Mouse (Mus musculus) adrenal gland, postnatal 36 days (tissue): ENCODE data around the gene Rsg1. TPM values are rescaled to one million over a fixed set of nuclear protein-coding genes. Genes with fewer than 3 reads are reported as not detected.
A peak's percentile ranks its signal among the peaks of the same experiment; 100 is the strongest.

ENCODE experiments used
- DNase-seq, 2 experiments: peaks; one replicate each; pipeline ENCODE4 v3.0.0; 2021; ENCODE audit warnings: mixed read lengths in 1 of 2
- total RNA-seq, 2 experiments: library from RNA; stranded (reverse); gene quantifications; 2 replicates each; pipeline ENCODE4 v1.2.3; 2021

Gene Rsg1
- total RNA-seq, 2 experiments from 2014 or later, result 0.96 to 1.2 TPM

DNA sequence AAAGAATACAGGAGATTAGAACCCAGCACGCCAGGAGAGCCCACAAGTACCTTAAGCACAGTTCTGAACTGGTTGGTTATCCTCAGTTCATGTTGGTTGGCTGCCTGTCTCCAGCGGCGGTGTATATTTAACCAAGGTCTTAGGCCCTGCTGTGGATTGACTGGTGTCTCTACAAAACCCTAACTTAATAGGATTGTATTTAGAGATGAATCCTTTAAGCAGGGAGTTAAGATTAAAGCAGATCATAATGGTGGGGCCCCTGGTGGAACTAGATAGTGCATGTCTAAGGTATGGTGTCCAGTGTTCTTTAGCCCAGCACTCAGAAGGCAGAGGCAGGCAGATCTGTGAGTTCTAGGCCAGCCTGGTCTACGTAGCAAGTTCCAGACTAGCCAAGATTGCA is 2.1 kb upstream of the Rsg1 start:
- DNase-seq, result no peak

DNA sequence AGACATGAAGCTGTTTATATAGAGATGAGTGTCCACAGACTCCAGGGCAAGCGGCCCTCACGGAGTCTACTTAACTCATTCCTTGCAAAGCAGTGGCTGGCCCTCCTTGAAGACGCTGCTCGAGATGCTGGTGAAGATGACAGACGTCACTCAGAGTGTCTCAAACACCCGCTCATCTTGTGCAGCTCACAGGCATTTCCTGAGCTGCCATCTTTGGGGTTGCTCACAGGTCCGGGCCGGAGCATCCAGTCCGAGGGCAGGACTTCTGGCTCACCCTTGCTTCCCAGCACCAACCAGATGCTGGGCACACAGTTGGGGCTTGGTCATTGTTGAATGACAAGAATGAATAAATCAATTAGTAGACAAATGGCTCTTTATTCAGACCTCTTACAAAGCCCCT is 864 bp upstream of the Rsg1 start:
- DNase-seq, result no peak

DNA sequence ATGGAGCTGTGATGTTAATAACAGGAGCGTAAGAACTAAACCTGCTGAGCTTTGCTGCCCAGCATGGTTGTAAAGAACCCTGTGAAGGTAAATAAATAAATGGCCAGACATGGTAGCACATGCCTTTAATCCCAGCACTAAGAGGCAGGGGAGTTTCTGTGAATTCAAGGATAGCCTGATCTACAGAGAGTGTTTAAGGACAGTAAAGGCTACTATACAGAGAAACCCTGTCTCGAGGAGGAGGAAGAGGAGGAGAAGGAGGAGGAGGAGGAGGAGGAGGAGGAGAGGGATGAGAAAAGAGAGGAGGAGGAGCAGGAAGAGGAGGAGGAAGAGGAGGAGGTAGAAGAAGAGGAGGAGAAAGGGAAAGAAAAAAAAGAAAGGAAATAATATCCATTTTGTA is 414 bp upstream of the Rsg1 start:
- DNase-seq, result no peak

DNA sequence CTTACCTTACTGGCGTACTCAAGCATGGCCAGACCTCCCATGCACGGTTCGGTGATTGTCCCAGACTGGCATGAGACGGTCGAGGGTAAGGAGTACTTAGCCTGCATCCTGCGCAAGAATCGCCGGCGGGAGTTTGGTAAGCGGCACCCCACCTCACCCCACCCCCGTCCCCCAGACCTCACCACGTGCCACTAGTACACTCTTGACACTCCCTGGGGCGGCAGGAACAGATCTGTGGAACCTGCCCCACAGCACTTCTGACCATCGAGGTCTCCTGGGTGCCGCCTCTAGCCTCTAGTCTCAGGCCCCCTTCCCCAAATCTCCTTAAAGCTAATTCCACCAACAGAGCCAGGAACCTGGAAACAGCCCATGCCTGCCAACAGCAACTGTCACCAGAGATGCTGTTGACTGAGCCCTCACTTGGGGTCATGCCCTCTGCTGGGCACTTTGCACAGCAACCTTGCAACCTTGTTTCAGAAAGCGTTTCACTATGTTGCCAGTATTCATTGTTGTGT is 638 bp downstream of the Rsg1 start:
- DNase-seq, result peak; percentile 12 to 52

DNA sequence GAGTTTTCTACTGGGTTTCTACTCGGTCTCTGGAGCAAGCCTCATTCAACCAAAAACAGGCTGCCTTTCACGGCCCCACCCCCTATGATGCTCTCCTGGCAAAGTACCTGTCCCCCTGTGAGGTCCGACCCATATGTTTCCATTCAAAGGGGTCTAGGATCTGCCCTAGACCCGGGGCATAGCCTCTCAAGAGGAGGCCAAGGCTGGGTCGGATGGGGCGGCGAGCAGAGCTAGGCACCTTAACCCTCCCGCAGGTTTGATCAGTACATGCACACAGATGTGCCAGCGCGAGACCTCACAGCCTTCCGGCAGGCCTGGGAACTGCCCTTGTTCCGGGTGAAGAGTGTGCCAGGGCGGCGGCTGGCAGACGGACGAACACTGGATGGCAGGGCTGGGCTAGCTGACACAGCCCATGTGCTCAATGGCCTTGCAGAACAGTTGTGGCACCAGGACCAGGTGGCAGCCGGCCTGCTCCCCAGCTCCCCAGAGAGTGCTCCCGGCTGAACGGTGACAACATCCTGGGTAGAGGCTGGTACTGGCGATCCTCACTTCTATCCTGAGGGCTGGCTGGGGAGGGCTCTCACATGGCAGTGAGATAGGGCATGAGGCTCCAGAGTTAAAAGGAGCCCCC is 5.9 kb downstream of the Rsg1 start:
- DNase-seq, result peak; percentile 15 to 42

DNA sequence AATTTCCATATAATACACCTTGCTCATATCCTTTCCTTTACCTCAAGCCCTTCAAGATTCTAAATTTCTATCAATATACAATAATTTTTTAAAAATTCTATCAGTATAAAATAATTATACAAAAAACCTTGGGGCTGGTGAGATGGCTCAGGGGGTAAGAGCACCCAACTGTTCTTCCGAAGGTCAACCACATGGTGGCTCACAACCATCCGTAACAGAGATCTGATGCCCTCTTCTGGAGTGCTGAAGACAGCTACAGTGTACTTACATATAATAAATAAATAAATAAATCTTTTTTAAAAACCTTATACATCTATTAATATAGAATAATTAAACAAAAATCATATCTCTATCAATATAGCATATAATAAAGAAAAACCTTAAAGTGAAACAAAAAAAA is 8.1 kb downstream of the Rsg1 start:
- DNase-seq, result no peak

DNA sequence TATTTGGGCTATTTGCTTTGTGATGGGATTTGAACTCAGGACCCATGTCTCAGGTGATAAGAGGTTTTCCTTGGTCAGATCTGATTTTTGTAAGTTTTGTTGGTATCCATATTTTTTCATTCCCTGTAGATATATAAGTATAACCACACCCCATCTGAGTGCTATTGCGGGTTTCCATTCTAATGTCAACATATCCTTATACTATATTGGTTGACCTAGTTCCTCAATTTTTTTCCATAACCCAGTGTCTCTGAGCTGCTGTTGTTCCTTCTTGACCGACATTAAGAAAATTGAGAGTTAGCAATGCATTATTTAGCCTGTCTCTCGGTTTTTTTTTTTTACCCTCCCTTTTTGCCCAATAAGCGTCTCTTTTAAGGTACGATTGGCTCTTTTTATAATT is 9.0 kb downstream of the Rsg1 start:
- DNase-seq, result no peak

DNA sequence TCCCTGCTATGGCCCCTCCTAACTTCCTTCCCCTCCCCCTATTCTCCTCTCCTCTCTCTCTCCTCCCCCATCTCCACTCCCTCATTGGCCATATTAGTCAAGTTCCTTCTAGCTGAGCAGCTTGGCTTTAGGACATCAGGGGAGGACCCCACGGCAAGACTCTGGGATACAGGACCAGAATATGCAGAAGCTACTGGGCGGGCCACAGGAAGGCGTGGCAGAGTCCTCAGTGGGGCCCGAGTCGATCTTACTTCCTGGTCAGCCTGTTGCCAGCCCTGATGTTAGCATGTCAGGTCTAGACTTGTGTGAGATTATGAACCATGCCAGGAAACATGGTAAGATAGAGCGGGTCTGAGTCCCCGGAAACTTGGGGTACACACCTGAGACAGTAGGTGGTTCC is 14.9 kb downstream of the Rsg1 start:
- DNase-seq, result no peak

DNA sequence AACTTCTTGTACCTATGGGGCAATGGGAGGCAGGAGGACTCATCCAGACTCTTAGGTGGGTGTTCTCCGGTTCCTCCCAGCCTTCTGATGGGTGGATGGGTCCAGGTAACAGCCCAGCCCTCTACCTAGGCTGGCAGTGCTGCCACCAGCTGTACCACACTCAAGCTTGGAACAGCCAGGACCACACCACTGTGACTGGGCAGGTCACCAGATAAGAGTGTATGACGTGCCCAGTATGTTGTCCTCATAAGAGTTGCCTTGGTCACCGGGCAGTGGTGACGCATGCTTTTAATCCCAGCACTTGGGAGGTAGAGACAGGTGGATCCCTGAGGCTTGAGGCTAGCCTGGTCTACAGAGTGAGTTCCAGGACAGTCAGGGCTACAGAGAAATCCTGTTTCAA is 19.4 kb downstream of the Rsg1 start:
- DNase-seq, result no peak

DNA sequence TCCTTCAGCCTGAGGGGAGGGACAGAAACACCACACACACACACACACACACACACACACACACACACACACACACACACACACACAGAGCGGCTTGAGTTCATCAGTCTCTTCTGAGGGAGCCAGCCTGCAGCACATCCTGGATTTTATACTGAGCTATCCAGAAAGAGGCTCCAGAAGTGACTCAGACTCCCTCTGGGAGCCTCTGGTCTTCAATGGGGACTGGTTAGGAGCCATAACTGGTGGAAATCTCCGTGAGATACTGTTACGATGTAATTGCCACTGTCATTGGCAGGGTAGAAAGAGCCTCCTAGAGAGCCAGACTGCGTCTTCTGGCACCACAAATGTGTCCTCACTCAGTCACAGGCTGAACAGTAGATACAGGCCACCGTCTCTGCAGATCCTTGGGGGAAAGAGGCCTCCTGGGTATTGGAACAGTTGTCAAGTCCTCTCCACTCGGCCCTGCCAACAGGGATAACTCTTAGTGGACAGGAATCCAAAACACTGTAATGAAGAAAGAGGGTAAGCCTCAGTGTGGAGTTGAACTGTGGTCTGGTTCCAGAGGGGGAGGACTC is 21.9 kb downstream of the Rsg1 start:
- no peak for DNase-seq

DNA sequence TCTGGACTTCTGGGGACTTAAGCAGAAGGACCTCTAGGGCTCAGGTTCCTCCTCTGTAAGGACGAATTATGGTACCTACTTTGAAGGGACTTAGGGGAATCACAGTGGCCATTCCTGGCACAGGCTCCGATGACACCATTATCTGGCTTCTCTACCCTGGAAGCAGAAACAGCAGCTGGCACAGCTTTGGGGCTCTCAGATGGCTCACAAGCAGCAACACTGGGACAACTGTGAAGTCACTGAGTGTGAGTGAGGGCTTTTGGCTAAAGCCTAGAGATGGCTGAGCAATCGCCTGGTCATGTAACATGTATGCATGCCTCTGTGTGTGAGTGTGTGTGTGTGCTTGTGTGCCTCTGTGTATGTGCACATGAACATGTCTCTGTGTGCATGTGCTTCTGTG is 23.1 kb downstream of the Rsg1 start:
- DNase-seq, result no peak

DNA sequence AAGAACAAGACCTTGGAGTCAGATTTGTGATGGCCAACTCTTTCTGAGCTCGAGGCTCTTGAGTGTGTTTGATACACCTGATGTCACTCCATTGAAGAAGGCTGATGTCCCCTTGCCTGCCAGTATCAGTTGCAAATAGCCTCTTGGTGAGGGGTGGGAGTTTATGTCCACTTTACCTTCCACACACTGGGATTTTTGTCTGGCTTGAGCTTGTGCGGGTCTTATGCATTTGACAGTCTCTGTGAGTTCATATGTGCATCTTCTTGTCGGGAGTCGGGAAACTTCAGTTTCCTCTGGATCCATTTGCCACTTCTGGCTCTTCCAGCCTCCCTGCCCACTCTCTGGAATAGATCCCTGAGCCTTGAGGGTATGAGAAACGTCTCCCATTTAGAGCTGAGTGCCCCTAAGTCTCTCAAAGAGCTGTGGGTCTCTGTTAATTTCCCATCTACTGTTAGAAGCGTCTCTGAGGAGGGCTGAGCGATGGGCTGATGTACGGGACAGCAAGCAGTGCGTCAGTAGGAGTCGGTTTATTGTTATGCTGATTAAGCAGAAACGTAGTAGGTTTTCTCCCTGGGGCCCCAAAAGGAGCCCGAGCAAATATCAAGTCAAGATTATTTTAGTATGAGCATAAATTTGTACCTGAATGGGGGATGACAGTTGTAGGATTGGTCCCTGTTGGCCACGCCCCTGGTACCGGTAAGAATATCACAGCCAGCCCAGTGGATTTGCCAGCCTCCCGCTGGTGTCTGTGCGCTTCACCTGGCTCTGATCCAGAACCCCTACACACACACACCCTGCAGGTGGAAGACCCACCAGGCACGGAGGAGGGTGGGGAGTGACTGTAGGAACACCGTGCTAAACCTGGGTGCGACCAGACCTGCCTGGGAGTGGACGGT is 25.0 kb downstream of the Rsg1 start:
- DNase-seq, result no peak

DNA sequence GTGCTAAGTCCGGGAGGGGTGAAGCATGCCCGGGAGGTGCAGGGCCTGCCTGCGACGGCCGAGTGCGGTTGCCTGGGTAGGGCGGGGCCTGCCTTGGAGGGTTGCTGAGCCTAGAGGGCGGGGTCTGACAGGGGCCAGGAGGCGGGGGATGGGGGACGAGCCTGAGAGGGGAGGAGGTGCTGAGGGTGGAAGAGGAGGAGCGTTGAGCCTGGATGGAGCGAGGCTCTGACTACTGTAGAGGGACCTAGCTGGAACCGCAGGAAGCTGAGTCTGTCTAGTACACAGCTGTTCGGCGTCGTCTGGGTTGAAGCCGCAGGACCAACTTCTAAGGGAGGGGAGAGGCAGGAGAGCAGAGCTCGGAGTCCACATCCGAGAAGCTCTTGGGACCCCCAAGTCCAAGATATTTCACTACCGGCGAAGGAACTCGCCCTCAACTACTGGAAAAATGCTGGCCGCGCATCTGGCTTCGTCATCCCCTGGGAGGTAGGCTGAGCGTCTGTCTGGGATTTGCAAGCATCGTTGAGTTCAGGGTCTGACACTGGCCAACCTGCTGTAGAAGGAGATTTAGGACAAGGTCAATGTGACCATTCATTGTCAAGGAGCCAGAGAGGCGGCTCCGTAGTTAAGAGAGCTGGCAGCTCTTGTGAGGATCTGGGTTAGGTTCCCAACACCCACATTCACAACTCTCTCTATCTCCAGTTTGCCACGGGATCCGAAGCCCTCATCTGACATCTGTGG is 25.8 kb downstream of the Rsg1 start, which contains the start of gene Arhgef19:
Gene Arhgef19 (plus strand): TSS at position 112 of the 738 bp plus-strand sequence.
- peak; percentile 97 to 98 for DNase-seq

DNA sequence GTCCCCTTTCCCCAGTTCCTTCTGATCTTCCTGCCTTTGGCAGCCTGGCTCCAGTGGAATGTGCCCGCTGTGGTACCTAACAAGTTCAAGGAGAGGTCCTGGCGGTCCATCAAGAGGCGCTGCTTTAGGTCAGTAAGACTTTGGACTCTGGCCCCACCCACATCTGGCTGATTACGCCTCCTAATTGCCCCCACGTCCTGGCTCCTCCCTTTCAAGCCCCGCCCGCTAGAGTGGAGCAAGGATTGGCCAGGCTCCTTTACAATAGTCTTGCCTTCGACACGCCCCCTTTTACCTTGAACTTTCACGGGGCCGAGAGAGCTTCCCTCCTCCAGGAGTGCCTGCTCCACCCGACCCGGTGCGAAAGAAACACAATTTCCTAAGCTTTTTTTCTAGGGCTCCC is 26.9 kb downstream of the Rsg1 start:
- peak; percentile 89 to 91 for DNase-seq

DNA sequence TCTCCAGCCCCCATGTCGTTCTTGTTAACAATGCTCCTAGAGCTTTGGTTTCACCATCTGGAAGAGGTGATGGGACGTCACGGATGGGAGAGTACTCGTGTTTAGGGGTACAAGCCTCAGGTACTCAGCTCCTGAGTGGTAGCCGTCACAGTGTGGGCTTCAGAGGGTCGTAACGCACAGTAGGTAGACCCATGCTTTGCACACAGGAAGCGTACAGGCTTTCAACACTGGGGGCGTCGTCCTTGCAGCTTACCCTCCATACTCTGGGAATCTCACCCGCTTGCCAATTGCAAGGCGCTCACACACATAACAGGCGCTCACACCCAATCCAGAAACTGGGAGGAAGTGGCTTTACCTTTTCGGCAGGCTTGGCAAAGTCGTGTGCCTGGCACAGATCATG is 28.1 kb downstream of the Rsg1 start:
- peak in 1 of 2 experiments; percentile 16 for DNase-seq

DNA sequence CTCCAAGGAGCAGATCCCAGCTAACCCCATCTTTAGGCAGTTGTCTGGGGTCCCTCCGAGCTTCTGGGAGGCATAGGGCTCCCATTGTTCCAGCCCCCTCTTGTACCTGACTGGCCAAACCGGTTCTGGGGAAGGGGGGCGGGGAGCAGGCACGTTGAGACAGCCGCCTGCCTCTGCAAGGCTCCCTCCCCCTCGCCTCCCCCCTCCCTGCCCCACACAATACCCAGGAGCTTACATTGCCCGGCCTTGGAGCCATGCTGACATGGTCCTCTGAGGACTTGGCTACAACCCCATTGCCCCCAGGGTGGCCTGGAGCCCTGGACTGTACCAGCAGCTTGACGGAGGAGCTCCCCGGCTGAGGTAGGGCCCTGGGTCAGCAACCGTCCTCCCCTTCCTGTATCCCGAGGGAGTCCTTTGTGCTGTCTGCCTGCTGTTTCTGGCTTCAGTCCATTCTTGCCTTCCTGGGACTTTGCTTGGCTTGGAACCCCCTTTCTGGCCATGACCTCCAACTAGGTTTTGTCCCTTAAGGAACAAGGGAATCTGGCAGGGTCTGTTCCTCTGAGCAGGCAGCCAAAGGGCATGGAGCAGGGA is 29.0 kb downstream of the Rsg1 start:
- DNase-seq, result peak; percentile 47 to 57

DNA sequence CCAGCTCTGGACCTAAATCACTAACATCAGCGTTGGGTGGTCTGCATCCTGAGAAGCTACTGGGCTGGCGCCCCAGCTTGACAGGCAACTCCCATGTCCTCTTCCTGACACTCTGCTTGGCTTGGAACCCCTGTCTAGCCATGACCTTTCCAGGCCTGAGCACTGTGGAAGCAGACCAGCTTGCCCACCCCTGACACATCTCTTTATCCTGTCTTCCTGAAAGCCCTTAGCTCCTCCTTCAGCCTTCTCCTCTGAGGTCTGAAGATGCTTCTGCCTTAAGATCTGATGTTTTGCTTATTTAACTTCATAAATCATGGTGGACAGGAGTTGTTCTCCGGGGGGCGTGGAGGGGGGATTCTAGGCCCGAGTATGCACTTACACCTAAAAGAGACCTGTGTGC is 29.9 kb downstream of the Rsg1 start:
- no peak for DNase-seq

DNA sequence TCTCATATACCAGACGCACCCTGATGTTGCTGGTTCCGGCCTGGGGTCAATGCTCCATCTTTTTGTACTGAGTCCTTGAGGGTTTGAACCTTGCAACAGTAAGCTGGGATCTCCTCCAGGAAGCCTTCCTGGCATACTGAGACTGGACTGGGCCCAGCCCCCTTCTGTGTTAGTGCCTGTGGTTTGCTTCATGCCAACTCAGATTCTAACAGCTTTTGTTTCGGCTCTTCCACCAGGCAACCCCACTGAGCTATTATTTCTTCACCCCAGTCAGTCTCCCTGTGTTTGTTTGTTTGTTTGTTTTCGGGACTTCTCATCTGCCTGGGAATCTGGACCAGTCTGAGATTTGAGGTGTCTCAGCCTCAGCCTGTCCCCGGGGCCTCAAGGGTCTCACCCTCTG is 30.6 kb downstream of the Rsg1 start:
- no peak for DNase-seq

DNA sequence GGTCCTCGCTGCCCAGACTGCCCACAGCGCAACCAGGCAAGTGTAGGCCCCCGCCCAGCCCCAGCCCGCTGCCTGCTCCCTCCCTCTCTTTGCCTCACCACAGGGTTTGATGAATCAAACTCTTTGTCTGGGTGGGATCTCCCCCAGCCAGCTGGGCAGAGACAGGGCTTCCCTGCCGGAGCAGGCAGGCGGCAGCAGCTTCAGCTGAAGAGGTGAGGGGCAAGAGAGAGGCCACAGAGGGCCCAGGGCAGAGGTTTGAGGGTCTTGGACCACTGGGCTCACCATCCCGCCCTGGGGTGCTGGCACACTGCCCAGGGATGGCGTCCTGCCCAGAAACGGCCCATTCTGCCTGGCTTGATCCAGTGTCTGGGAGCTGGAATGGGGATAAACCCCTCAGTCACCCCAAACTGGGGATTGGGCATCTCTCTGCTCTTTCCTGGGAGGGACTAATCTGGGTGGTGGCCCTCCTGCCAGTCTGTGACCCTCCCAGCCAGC is 31.2 kb downstream of the Rsg1 start:
- peak; percentile 86 to 89 for DNase-seq

DNA sequence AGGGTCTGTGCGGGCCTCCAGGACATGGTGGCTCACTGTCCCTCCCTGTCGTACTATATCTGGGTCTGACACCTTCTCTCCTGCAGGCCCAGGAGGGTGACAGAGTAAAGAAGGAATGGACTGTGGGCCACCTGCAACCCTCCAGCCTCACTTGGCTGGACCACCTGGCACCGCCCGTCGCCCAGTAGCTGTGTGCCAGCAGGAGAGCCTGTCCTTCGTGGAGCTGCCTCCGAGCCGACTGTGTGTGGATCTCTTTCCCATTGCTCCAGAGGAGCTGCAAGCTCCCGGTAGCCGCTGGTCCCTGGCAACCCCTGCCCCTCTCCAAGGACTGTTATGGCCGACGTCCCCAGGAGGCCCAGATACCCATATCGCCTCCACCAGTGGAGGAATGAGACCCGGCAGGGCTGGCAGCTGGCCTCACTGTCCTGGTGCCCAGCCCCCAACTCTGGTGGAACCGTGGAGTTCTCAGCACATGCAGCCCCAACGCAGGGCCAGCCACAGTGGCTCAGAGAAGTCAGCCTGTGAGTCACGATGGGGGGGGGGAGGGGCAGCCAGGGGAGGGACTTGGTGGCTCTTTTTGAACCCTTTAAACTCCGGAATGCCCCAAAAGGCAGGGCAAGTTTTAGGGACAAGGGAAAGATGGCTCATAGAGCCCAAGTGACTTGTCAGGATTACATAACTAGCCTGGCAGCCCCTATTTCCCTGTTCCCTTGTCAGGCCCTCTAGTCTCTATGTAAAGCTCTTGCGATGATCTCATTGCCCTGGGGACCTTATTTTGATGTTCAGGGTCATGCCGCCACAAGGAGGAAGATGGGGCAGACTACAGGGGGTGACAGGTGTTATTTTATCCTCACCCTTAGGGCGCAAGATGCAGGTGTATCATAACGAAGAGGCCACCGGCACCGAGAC is 32.6 kb downstream of the Rsg1 start:
- peak; percentile 60 to 76 for DNase-seq

DNA sequence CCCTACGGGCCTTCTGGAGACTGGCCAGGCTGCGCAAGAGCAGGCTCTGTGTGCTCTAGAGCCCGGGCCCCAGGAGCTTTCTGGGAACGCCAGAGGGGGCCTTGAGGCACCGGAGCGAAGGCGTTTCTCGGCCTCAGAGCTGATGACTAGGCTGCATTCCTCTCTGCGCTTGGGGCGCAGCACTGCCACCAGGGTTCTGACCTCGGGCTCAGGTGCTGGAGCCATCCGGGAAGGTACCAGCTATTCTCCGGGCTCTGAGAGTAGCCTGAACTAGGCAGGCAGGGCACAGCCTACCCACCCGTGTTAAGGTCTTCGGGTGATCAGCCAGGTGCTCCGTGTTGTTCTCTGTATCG is 33.2 kb downstream of the Rsg1 start:
- peak; percentile 51 for DNase-seq
